Mouse (Mus musculus) c-Kit-negative CD71-positive TER-119-positive erythroid progenitor cells, embryonic 14.5 days (primary cell): ENCODE data around the gene Mettl17.
"Not testable (repeated sequence)": the region's sequence is repeated elsewhere in the genome, so short reads cannot be mapped to it uniquely, and the experiment has no call there.

Source experiments
- DNase-seq: peaks from one replicate; pipeline ENCODE4 v3.0.0-alpha.2; 2013; ENCODE audit warnings: low read depth, low spot score

Gene Mettl17

GRCm38 (mm10) chr14:51884598-51885331 lies at the start of gene Mettl17:
Gene Mettl17, plus strand, starts transcription at chr14:51884842.
- DNase-seq, result peak; percentile 75

GRCm38 (mm10) chr14:51838480-51838879 lies 46.2 kb upstream of the Mettl17 start:
- not testable (repeated sequence) for DNase-seq

GRCm38 (mm10) chr14:51842250-51842649 lies 42.4 kb upstream of the Mettl17 start:
- DNase-seq, result no peak

GRCm38 (mm10) chr14:51842781-51843180 lies 41.9 kb upstream of the Mettl17 start:
- no peak for DNase-seq

- no peak for DNase-seq
Measured at GRCm38 (mm10) chr14:51843882-51844281, 40.8 kb upstream of the Mettl17 start.

- DNase-seq, result no peak
Measured at GRCm38 (mm10) chr14:51846566-51846965, 38.1 kb upstream of the Mettl17 start.

GRCm38 (mm10) chr14:51851006-51851405 lies 33.6 kb upstream of the Mettl17 start:
- DNase-seq, result not testable (repeated sequence)

GRCm38 (mm10) chr14:51853399-51853798 lies 31.2 kb upstream of the Mettl17 start, which contains the start of gene Ear6:
Gene Ear6, plus strand, starts transcription at chr14:51853699.
- DNase-seq, result no peak

GRCm38 (mm10) chr14:51855280-51855679 lies 29.4 kb upstream of the Mettl17 start:
- not testable (repeated sequence) for DNase-seq

GRCm38 (mm10) chr14:51863603-51864002 lies 21.0 kb upstream of the Mettl17 start:
- DNase-seq, result not testable (repeated sequence)

GRCm38 (mm10) chr14:51870756-51871155 lies 13.9 kb upstream of the Mettl17 start:
- DNase-seq, result no peak

- DNase-seq, result no peak
Measured at GRCm38 (mm10) chr14:51871741-51872140, 12.9 kb upstream of the Mettl17 start.

GRCm38 (mm10) chr14:51877517-51877916 lies 7.1 kb upstream of the Mettl17 start:
- no peak for DNase-seq

- peak; percentile 32 for DNase-seq
Measured at GRCm38 (mm10) chr14:51883527-51884030, 1.1 kb upstream of the Mettl17 start.

- DNase-seq, result no peak
Measured at GRCm38 (mm10) chr14:51884031-51884544, 554 bp upstream of the Mettl17 start.

GRCm38 (mm10) chr14:51886051-51886450 lies 1.4 kb downstream of the Mettl17 start:
- no peak for DNase-seq

- DNase-seq, result no peak
Measured at GRCm38 (mm10) chr14:51889833-51890232, 5.2 kb downstream of the Mettl17 start.

- DNase-seq, result no peak
Measured at GRCm38 (mm10) chr14:51892191-51892939, 7.7 kb downstream of the Mettl17 start, which contains the start of gene Slc39a2. Gene Slc39a2, plus strand, starts transcription at chr14:51892889.

- no peak for DNase-seq
Measured at GRCm38 (mm10) chr14:51893094-51893794, 8.6 kb downstream of the Mettl17 start.

- no peak for DNase-seq
Measured at GRCm38 (mm10) chr14:51893809-51894208, 9.2 kb downstream of the Mettl17 start.

GRCm38 (mm10) chr14:51895071-51895470 lies 10.4 kb downstream of the Mettl17 start:
- DNase-seq, result no peak

- no peak for DNase-seq
Measured at GRCm38 (mm10) chr14:51896019-51896418, 11.4 kb downstream of the Mettl17 start.
